In genomic region chr16:17124871-17125520, GRCm38 (mm10) we compare ENCODE assay signal across 8 mouse cellular contexts. TPM values are rescaled to one million over a fixed set of nuclear protein-coding genes. Genes with fewer than 3 reads are reported as not detected.
DNase-seq lines count a peak whose midpoint lies in the region; ATAC-seq lines count a peak whose summit lies in the region.

2610318N02Rik (minus strand) TSS chr16:17125167.

- peak; percentile 58 for DNase-seq in adipocyte (ENCODE audit: low spot score)
- DNase-seq in cerebellum, postnatal 25 days, result peak; percentile 65 to 77
- DNase-seq in frontal cortex, postnatal 36 days (ENCODE audit: low spot score in 2 of 2), result peak; percentile 51 to 71
- peak; percentile 89 for DNase-seq in induced T-regulatory cell, adult 2 months (ENCODE audit: low read depth)
- peak; percentile 60 to 69 for DNase-seq in left cerebral cortex, postnatal 25 days (ENCODE audit: low spot score in 2 of 2)
- DNase-seq in right cerebral cortex, postnatal 14 days, result peak; percentile 73
- DNase-seq in urinary bladder, postnatal 4 days (ENCODE audit: low spot score in 2 of 2), result peak; percentile 61 to 78

- ATAC-seq in megakaryocyte-erythroid progenitor cell, adult 5-6 weeks (replicated peaks; ENCODE audit: low FRiP score, low TSS enrichment, poor library complexity, severe bottlenecking), result peak; percentile 97

- intact Hi-C loops in left cerebral cortex, postnatal 25 days (cut with DNase I), result no loop called here

RNA-seq across cellular contexts. Expression of gene 2610318N02Rik, which starts in this region (rescaled TPM):
- 1 to 10 TPM; 1.6 to 1.9 TPM for total RNA-seq in left cerebral cortex, postnatal 25 days (2021)
- total RNA-seq in megakaryocyte-erythroid progenitor cell, adult 5-6 weeks (2014; fragmentation: Nextera tagmentation), result 36.0 and 78.4 TPM in 2 replicates
- total RNA-seq in megakaryocyte-erythroid progenitor cell, adult 5-6 weeks (2017), result 9.3 and 19.2 TPM in 2 replicates

Comparison
In these comparisons a context has a peak if more than half of its experiments do, and no peak if none do; other contexts are left out.
1. Peak in every context shown above with its lines: DNase-seq and ATAC-seq.